Mouse (Mus musculus): Measurements from ENCODE around the gene Dnmt3l.

DNA sequence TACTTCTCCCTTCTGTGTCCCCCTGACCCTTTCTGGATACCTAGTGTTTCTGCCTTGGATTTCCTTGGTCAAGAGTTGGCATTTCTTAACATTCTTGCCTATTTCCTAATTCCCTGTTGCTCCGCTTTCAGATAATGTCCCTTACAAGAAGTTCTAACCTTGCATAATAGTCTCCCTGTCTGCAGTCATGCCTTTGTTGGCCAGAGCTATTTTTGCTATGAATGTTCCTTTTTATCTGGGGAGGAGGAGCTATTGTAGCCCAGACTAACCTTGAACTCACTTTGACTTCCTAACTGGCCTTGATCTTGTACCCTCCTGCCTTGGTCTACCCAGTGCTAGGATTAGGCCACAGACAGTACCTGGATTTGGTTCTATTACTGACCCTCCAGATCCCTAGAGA, 26.3 kb upstream of the Dnmt3l start:
- TF ChIP-seq CTCF (IDR thresholded peaks at IDR 0.05; ENCODE audit: control insufficient read depth, insufficient read depth, low read length) (no peak), POLR2A (IDR thresholded peaks at IDR 0.05; ENCODE audit: borderline replicate concordance, control insufficient read depth, low read depth, low read length) (no peak)
